Mouse (Mus musculus) liver, embryonic 13.5 days (tissue): Measurements from ENCODE around the gene Pick1. TPM values are rescaled to one million over a fixed set of nuclear protein-coding genes. Genes with fewer than 3 reads are reported as not detected.

Experiments used
- ATAC-seq: fragments of 200-750 bp; cut with Nextera tagmentation; 2 replicates; pipeline ENCODE4 v1.8.0; 2017; ENCODE audit warnings: low read depth, mild to moderate bottlenecking, moderate number of reproducible peaks, moderate library complexity
- DNase-seq: peaks from one replicate; pipeline ENCODE4 v3.0.0; 2022
- H3K27ac ChIP-seq: fragments of 300-500 bp; sonication (generic); 2 replicates; pipeline ENCODE4 v1.5.1; 2015; ENCODE audit warnings: moderate library complexity, mild to moderate bottlenecking, inconsistent platforms
- H3K27me3 ChIP-seq: fragments of 300-500 bp; sonication (generic); 2 replicates; pipeline ENCODE4 v1.6.1; 2015; ENCODE audit warnings: mild to moderate bottlenecking, inconsistent platforms
- H3K36me3 ChIP-seq: fragments of 300-500 bp; sonication (generic); 2 replicates; pipeline ENCODE4 v1.6.1; 2015; ENCODE audit warnings: mild to moderate bottlenecking, inconsistent platforms
- H3K4me1 ChIP-seq: fragments of 300-500 bp; sonication (generic); replicated peaks from 2 replicates; pipeline ENCODE4 v1.6.1; 2015; ENCODE audit warnings: inconsistent platforms
- H3K4me2 ChIP-seq: fragments of 300-500 bp; sonication (generic); 2 replicates; pipeline ENCODE4 v1.6.1; 2015; ENCODE audit warnings: inconsistent platforms, mild to moderate bottlenecking, moderate library complexity
- H3K4me3 ChIP-seq: fragments of 300-500 bp; sonication (generic); replicated peaks from 2 replicates; pipeline ENCODE4 v1.5.1; 2015; ENCODE audit warnings: mild to moderate bottlenecking, inconsistent platforms
- H3K9ac ChIP-seq: fragments of 300-500 bp; sonication (generic); 2 replicates; pipeline ENCODE4 v1.6.1; 2015; ENCODE audit warnings: mild to moderate bottlenecking, inconsistent platforms
- H3K9me3 ChIP-seq: fragments of 300-500 bp; sonication (generic); replicated peaks from 2 replicates; pipeline ENCODE4 v1.6.1; 2016; ENCODE audit warnings: inconsistent platforms
- WGBS: fragments of 180-500 bp; shearing (Covaris S2); methylation state at CpG from one replicate; pipeline ENCODE4 v1.1.7; 2015; ENCODE audit not compliant: insufficient replicate concordance; 5-methylcytosine and 5-hydroxymethylcytosine counted together
- polyA plus RNA-seq: library from polyadenylated mRNA; unstranded; fragments of >200 nt; fragmentation: Nextera tagmentation; extraction: Ambion mirVana; gene quantifications from 2 replicates; pipeline ENCODE4 v1.2.1, GENCODE M21; 2015

Gene Pick1
- polyA plus RNA-seq, 1 experiment from 2014 or later = 10.6 TPM

GRCm38 (mm10) chr15:79288387-79288786, 59.4 kb downstream of the Pick1 start:
- DNase-seq (no peak), ATAC-seq (no peak)
- no peaks in the 10 kb centered on the region for H3K27me3 ChIP-seq
- H3K9ac ChIP-seq = no peak overlapping the region
- 66% methylated on average over 3 of the region's 3 CpGs for WGBS
- H3K36me3 ChIP-seq = peaks cover 38% of the 10 kb centered on the region
- H3K4me1 ChIP-seq = 0 out of 2 replicates have a peak, but pooled peaks cover 9% of the 10 kb centered on the region
- H3K4me2 ChIP-seq = no peak overlapping the region
- H3K27ac ChIP-seq = no peak overlapping the region
- no peak overlapping the region for H3K4me3 ChIP-seq
- no peaks in the 10 kb centered on the region for H3K9me3 ChIP-seq

GRCm38 (mm10) chr15:79289441-79289840, 60.5 kb downstream of the Pick1 start:
- Histone ChIP-seq H3K27ac (no peak overlapping the region), H3K9me3 (no peaks in the 10 kb centered on the region), H3K4me1 (0 out of 2 replicates have a peak, but pooled peaks cover 4% of the 10 kb centered on the region), H3K4me3 (no peak overlapping the region), H3K4me2 (no peak overlapping the region), H3K9ac (no peak overlapping the region), H3K36me3 (peaks cover 40% of the 10 kb centered on the region), H3K27me3 (no peaks in the 10 kb centered on the region)
- 84% methylated on average over 12 of the region's 12 CpGs for WGBS
- ATAC-seq = no peak
- DNase-seq = no peak

- Histone ChIP-seq H3K9ac (no peak overlapping the region), H3K27ac (no peak overlapping the region), H3K36me3 (peaks cover 40% of the 10 kb centered on the region), H3K4me2 (no peak overlapping the region), H3K4me3 (no peak overlapping the region), H3K4me1 (0 out of 2 replicates have a peak, but pooled peaks cover 4% of the 10 kb centered on the region), H3K27me3 (no peaks in the 10 kb centered on the region), H3K9me3 (no peaks in the 10 kb centered on the region)
- 78% methylated on average over 3 of the region's 3 CpGs for WGBS
- no peak for ATAC-seq
- no peak for DNase-seq
These were observed 61.4 kb downstream of the Pick1 start for GRCm38 (mm10) chr15:79290340-79290739.

- Histone ChIP-seq H3K36me3 (peaks cover 27% of the 10 kb centered on the region), H3K9ac (no peak overlapping the region), H3K4me2 (no peak overlapping the region), H3K27me3 (no peaks in the 10 kb centered on the region), H3K4me3 (no peak overlapping the region), H3K9me3 (no peaks in the 10 kb centered on the region), H3K4me1 (no peaks in the 10 kb centered on the region), H3K27ac (no peak overlapping the region)
- WGBS = 76% methylated on average over 9 of the region's 9 CpGs
- ATAC-seq = no peak
- DNase-seq = no peak
These were observed 63.8 kb downstream of the Pick1 start for GRCm38 (mm10) chr15:79292779-79293178.

GRCm38 (mm10) chr15:79298553-79298952, 69.6 kb downstream of the Pick1 start:
- no peaks in the 10 kb centered on the region for H3K4me1 ChIP-seq
- peaks cover 43% of the 10 kb centered on the region for H3K36me3 ChIP-seq
- no peaks in the 10 kb centered on the region for H3K9me3 ChIP-seq
- H3K4me2 ChIP-seq = no peak overlapping the region
- ATAC-seq (no peak), DNase-seq (no peak)
- 72% methylated on average over 6 of the region's 6 CpGs for WGBS
- H3K4me3 ChIP-seq = no peak overlapping the region
- no peak overlapping the region for H3K9ac ChIP-seq
- no peaks in the 10 kb centered on the region for H3K27me3 ChIP-seq
- H3K27ac ChIP-seq = no peak overlapping the region

Other genes starting within 250 kb of the Pick1 start
- 85.3 and 101 TPM in 2 replicates for gene H1f0, start 200.7 kb upstream of the Pick1 start, polyA plus RNA-seq
- gene Galr3, start 187.3 kb upstream of the Pick1 start, polyA plus RNA-seq = 0.13 and 0.20 TPM in 2 replicates
- gene Ankrd54, start 166.3 kb upstream of the Pick1 start, polyA plus RNA-seq = 47.9 and 49.6 TPM in 2 replicates
- gene Eif3l, start 154.0 kb upstream of the Pick1 start, polyA plus RNA-seq = 171 and 185 TPM in 2 replicates
- gene Micall1, start 120.3 kb upstream of the Pick1 start, polyA plus RNA-seq = 1.0 and 1.2 TPM in 2 replicates
- 233 and 235 TPM in 2 replicates for gene Polr2f, start 88.2 kb upstream of the Pick1 start, polyA plus RNA-seq
- gene 1700088E04Rik, start 87.9 kb upstream of the Pick1 start, polyA plus RNA-seq = 0.61 and 0.74 TPM in 2 replicates
- gene Sox10, start 63.9 kb upstream of the Pick1 start, polyA plus RNA-seq = 0.06 and 0.10 TPM in 2 replicates
- not detected in 2 replicates for gene Gm49486, start 218 bp downstream of the Pick1 start, polyA plus RNA-seq
- not detected in 2 replicates for gene Slc16a8, start 25.6 kb downstream of the Pick1 start, polyA plus RNA-seq
- gene Baiap2l2, start 56.4 kb downstream of the Pick1 start, polyA plus RNA-seq = 1.8 and 2.3 TPM in 2 replicates
- gene Pla2g6, start 99.2 kb downstream of the Pick1 start, polyA plus RNA-seq = 11.4 and 14.9 TPM in 2 replicates
- 0.95 and 1.1 TPM in 2 replicates for gene Maff, start 117.4 kb downstream of the Pick1 start, polyA plus RNA-seq
- 8.7 and 12.1 TPM in 2 replicates for gene Tmem184b, start 174.4 kb downstream of the Pick1 start, polyA plus RNA-seq
- gene Csnk1e, start 226.4 kb downstream of the Pick1 start, polyA plus RNA-seq = 10.4 and 11.4 TPM in 2 replicates